ENCODE assay signal across 29 mouse cellular contexts in genomic region chr9:52280556-52280955, GRCm38 (mm10).
DNase-seq lines count a peak whose midpoint lies in the region; ATAC-seq and TF ChIP-seq lines count a peak whose summit lies in the region.
"Had no signal": no experiment of that assay in that cellular context is flagged by ENCODE, and none has a peak within 500 bp of the region (broad histone marks: within the 10 kb centered on the region; RNA-seq: fewer than 3 reads in every experiment).

No protein-coding gene starts in this region.

- H3K4me1 ChIP-seq in heart, embryonic 12.5 days (replicated peaks): peaks cover 21% of the 10 kb centered on the region
- H3K4me1 ChIP-seq in heart, embryonic 11.5 days (ENCODE audit: control insufficient read depth, insufficient read depth, low read length): peaks cover 17% of the 10 kb centered on the region
- H3K4me1 ChIP-seq in lung, adult 2 months (ENCODE audit: control insufficient read depth, insufficient read depth, low read length): no peaks in the 10 kb centered on the region; the same call in 1 of the 2 replicates
- no peaks in the 10 kb centered on the region for H3K4me1 ChIP-seq in lung, postnatal 0 days (ENCODE audit: insufficient read depth, low read depth, low read length)
- H3K4me1 ChIP-seq in kidney, embryonic 14.5 days (ENCODE audit: control insufficient read depth, insufficient read depth, low read length): no peaks in the 10 kb centered on the region
- peaks cover 25% of the 10 kb centered on the region for H3K4me1 ChIP-seq in hindbrain, embryonic 10.5 days (replicated peaks)
- H3K4me1 ChIP-seq: stomach, embryonic 15.5 days had no signal

- no peaks in the 10 kb centered on the region for H3K27me3 ChIP-seq in heart, embryonic 12.5 days (replicated peaks)
- H3K27me3 ChIP-seq in heart, embryonic 11.5 days (ENCODE audit: control insufficient read depth, insufficient read depth, low read length): no peaks in the 10 kb centered on the region
- no peaks in the 10 kb centered on the region for H3K27me3 ChIP-seq in lung, postnatal 0 days (replicated peaks; ENCODE audit: insufficient read depth, low read length)
- H3K27me3 ChIP-seq in myocyte (ENCODE audit: control insufficient read depth, insufficient read depth, insufficient read length): no peaks in the 10 kb centered on the region
- H3K27me3 ChIP-seq in kidney, embryonic 14.5 days (ENCODE audit: control insufficient read depth, insufficient read depth, low read length): no peaks in the 10 kb centered on the region
- H3K27me3 ChIP-seq in hindbrain, embryonic 10.5 days (ENCODE audit: insufficient read depth, poor library complexity, severe bottlenecking): no peaks in the 10 kb centered on the region
- H3K27me3 ChIP-seq: forebrain, embryonic 15.5 days; hindbrain, embryonic 12.5 days; midbrain, embryonic 13.5 days; Patski; stomach, embryonic 15.5 days had no signal

- H3K9ac ChIP-seq in heart, embryonic 12.5 days: no peak overlapping the region
- no peak overlapping the region for H3K9ac ChIP-seq in heart, embryonic 11.5 days (ENCODE audit: low read depth, low read length)
- no peak overlapping the region for H3K9ac ChIP-seq in lung, postnatal 0 days (replicated peaks; ENCODE audit: low read depth)
- no peak overlapping the region for H3K9ac ChIP-seq in kidney, embryonic 14.5 days (ENCODE audit: low read depth, low read length)
- H3K9ac ChIP-seq: embryonic facial prominence, embryonic 13.5 days; forebrain, embryonic 15.5 days; hindbrain, embryonic 12.5 days; liver, embryonic 14.5 days; midbrain, embryonic 13.5 days; stomach, embryonic 15.5 days had no signal

- no peak overlapping the region for H3K4me3 ChIP-seq in heart, embryonic 12.5 days
- no peak overlapping the region for H3K4me3 ChIP-seq in heart, embryonic 11.5 days (ENCODE audit: low read depth, low read length)
- no peak overlapping the region for H3K4me3 ChIP-seq in lung, adult 2 months (replicated peaks; ENCODE audit: extremely low read depth, low read depth, low read length)
- H3K4me3 ChIP-seq in lung, postnatal 0 days (ENCODE audit: low read depth, low read length): no peak overlapping the region
- no peak overlapping the region for H3K4me3 ChIP-seq in myocyte
- no peak overlapping the region for H3K4me3 ChIP-seq in kidney, embryonic 14.5 days (ENCODE audit: low read length)
- no peak overlapping the region for H3K4me3 ChIP-seq in hindbrain, embryonic 10.5 days
- H3K4me3 ChIP-seq: embryonic facial prominence, embryonic 13.5 days; forebrain, embryonic 10.5 days; forebrain, embryonic 15.5 days; hindbrain, embryonic 12.5 days; midbrain, embryonic 13.5 days; stomach, embryonic 15.5 days had no signal

- WGBS in heart, embryonic 12.5 days: 65% methylated on average over 3 of the region's 3 CpGs
- 73% methylated on average over 3 of the region's 3 CpGs for WGBS in heart, embryonic 11.5 days (ENCODE audit: insufficient replicate concordance)
- WGBS in lung, adult 2 months: 74% methylated on average over 3 of the region's 3 CpGs
- 62% methylated on average over 3 of the region's 3 CpGs for WGBS in lung, postnatal 0 days
- 95% methylated on average over 3 of the region's 3 CpGs for WGBS in kidney, embryonic 14.5 days
- 90% methylated on average over 3 of the region's 3 CpGs for WGBS in hindbrain, embryonic 10.5 days

- no peaks in the 10 kb centered on the region for H3K79me2 ChIP-seq in myocyte (ENCODE audit: control insufficient read depth, insufficient read depth)

- H3ac ChIP-seq in myocyte (ENCODE audit: control insufficient read depth, insufficient read length): no peak overlapping the region

- TF ChIP-seq CTCF in lung, adult 2 months (IDR thresholded peaks at IDR 0.05; ENCODE audit: insufficient read depth, low read length): no peak
- no peak for TF ChIP-seq CTCF in lung, postnatal 0 days (IDR thresholded peaks at IDR 0.05)

- peak; percentile 76 for TF ChIP-seq EP300 in lung, postnatal 0 days (IDR thresholded peaks at IDR 0.05)

- no peak for ATAC-seq in heart, embryonic 12.5 days (ENCODE audit: insufficient number of reproducible peaks, low FRiP score)
- no peak for ATAC-seq in heart, embryonic 11.5 days (replicated peaks; ENCODE audit: insufficient number of reproducible peaks, low FRiP score, low TSS enrichment)
- ATAC-seq in lung, postnatal 0 days: peak; percentile 63
- no peak for ATAC-seq in kidney, embryonic 14.5 days (ENCODE audit: low FRiP score, low TSS enrichment)
- ATAC-seq: forebrain, embryonic 15.5 days; intestine, embryonic 16.5 days; midbrain, embryonic 13.5 days; Patski had no signal

- no peaks in the 10 kb centered on the region for H3K36me3 ChIP-seq in heart, embryonic 12.5 days
- H3K36me3 ChIP-seq in heart, embryonic 11.5 days (ENCODE audit: control insufficient read depth, insufficient read depth, low read length): no peaks in the 10 kb centered on the region
- H3K36me3 ChIP-seq in lung, postnatal 0 days (ENCODE audit: insufficient read depth, low read length): no peaks in the 10 kb centered on the region
- no peaks in the 10 kb centered on the region for H3K36me3 ChIP-seq in myocyte (ENCODE audit: control insufficient read depth, insufficient read depth)
- no peaks in the 10 kb centered on the region for H3K36me3 ChIP-seq in kidney, embryonic 14.5 days (ENCODE audit: control insufficient read depth, insufficient read depth, low read length)
- no peaks in the 10 kb centered on the region for H3K36me3 ChIP-seq in hindbrain, embryonic 10.5 days
- H3K36me3 ChIP-seq: embryonic facial prominence, embryonic 13.5 days; forebrain, embryonic 10.5 days; forebrain, embryonic 15.5 days; G1E; hindbrain, embryonic 12.5 days; midbrain, embryonic 13.5 days; stomach, embryonic 15.5 days had no signal

- DNase-seq in lung, adult 18-20 months: peak; percentile 11 to 34
- no peak for DNase-seq in lung, adult 2 months
- DNase-seq in lung, postnatal 0 days (ENCODE audit: low spot score): peak; percentile 71
- no peak for DNase-seq in hindbrain, embryonic 10.5 days (ENCODE audit: low spot score)
- DNase-seq: adrenal gland, postnatal 10 days; cerebellum, adult 11-12 months; cerebellum, adult 9-11 months; embryo, embryonic 11 days; gastrocnemius, postnatal 25 days; kidney, adult 8-10 months; kidney, postnatal 14 days; layer of hippocampus, adult 9-11 months; liver; thymus, postnatal 14 days had no signal

- H3K27ac ChIP-seq in heart, embryonic 12.5 days (ENCODE audit: poor library complexity, severe bottlenecking): peak overlapping the region; percentile 67
- H3K27ac ChIP-seq in heart, embryonic 11.5 days (ENCODE audit: low read depth, low read length): no peak overlapping the region; the same call in 1 of the 2 replicates
- no peak overlapping the region for H3K27ac ChIP-seq in lung, postnatal 0 days (ENCODE audit: low read length)
- H3K27ac ChIP-seq in kidney, embryonic 14.5 days (ENCODE audit: low read depth, low read length): no peak overlapping the region
- H3K27ac ChIP-seq in hindbrain, embryonic 10.5 days: no peak overlapping the region
- H3K27ac ChIP-seq: embryonic facial prominence, embryonic 13.5 days; forebrain, embryonic 10.5 days; forebrain, embryonic 15.5 days; hindbrain, embryonic 12.5 days; hindbrain, postnatal 0 days; liver, embryonic 14.5 days; midbrain, embryonic 13.5 days; stomach, embryonic 15.5 days had no signal

- no peak for TF ChIP-seq POLR2A in lung, adult 2 months (IDR thresholded peaks at IDR 0.05; ENCODE audit: borderline replicate concordance, extremely low read depth, low read depth, low read length)
- no peak for TF ChIP-seq POLR2A in myocyte (IDR thresholded peaks at IDR 0.05; ENCODE audit: insufficient read length, low read depth)

- 0 out of 2 replicates have a peak overlapping the region, but pooled peaks have one; percentile 33 for H3K4me2 ChIP-seq in heart, embryonic 12.5 days
- no peak overlapping the region for H3K4me2 ChIP-seq in heart, embryonic 11.5 days
- peak overlapping the region; percentile 6; the same call in 1 of the 2 replicates for H3K4me2 ChIP-seq in lung, postnatal 0 days (replicated peaks; ENCODE audit: low read depth, low read length)
- peak overlapping the region; percentile 45 for H3K4me2 ChIP-seq in myocyte (ENCODE audit: low read depth)
- H3K4me2 ChIP-seq in kidney, embryonic 14.5 days (replicated peaks; ENCODE audit: low read depth, low read length): no peak overlapping the region
- H3K4me2 ChIP-seq: embryonic facial prominence, embryonic 13.5 days; forebrain, embryonic 15.5 days; hindbrain, embryonic 12.5 days; midbrain, embryonic 13.5 days; stomach, embryonic 15.5 days had no signal

- no peaks in the 10 kb centered on the region for H3K9me3 ChIP-seq in heart, embryonic 12.5 days (replicated peaks)
- no peaks in the 10 kb centered on the region for H3K9me3 ChIP-seq in heart, embryonic 11.5 days (replicated peaks; ENCODE audit: control insufficient read depth, low read length)
- H3K9me3 ChIP-seq in lung, postnatal 0 days (ENCODE audit: low read length): no peaks in the 10 kb centered on the region
- H3K9me3 ChIP-seq in kidney, embryonic 14.5 days (ENCODE audit: control insufficient read depth, low read length): no peaks in the 10 kb centered on the region
- no peaks in the 10 kb centered on the region for H3K9me3 ChIP-seq in hindbrain, embryonic 10.5 days
- H3K9me3 ChIP-seq: embryonic facial prominence, embryonic 13.5 days; forebrain, embryonic 10.5 days; forebrain, embryonic 15.5 days; G1E; hindbrain, embryonic 12.5 days; midbrain, embryonic 13.5 days; stomach, embryonic 15.5 days had no signal

TF ChIP-seq in myocyte, 11 proteins besides CTCF, POLR2A, EP300 and RAD21:
- TF ChIP-seq MAX (IDR thresholded peaks at IDR 0.05; ENCODE audit: low read depth) (no peak), SRF (IDR thresholded peaks at IDR 0.05; ENCODE audit: control insufficient read depth, insufficient read length, low read depth) (no peak), TCF3 (IDR thresholded peaks at IDR 0.05; ENCODE audit: insufficient read length, low read depth) (no peak), USF1 (IDR thresholded peaks at IDR 0.05; ENCODE audit: low read depth) (no peak), E2F4 (IDR thresholded peaks at IDR 0.05; ENCODE audit: insufficient read depth) (no peak), CEBPB (IDR thresholded peaks at IDR 0.05; ENCODE audit: insufficient read depth, poor library complexity, severe bottlenecking) (no peak), MYOD1 (IDR thresholded peaks at IDR 0.05; ENCODE audit: control insufficient read depth in 1 of 3, insufficient read length in 2 of 3, low read depth in 2 of 3) (no peak), TCF12 (IDR thresholded peaks at IDR 0.05; ENCODE audit: insufficient read depth, poor library complexity, severe bottlenecking) (no peak), REST (IDR thresholded peaks at IDR 0.05; ENCODE audit: insufficient read depth, insufficient read length) (no peak), MYOG (IDR thresholded peaks at IDR 0.05; ENCODE audit: control insufficient read depth in 1 of 3, insufficient read depth in 1 of 3, insufficient read length in 2 of 3, low read depth in 2 of 3) (no peak), POLR2AphosphoS2 (IDR thresholded peaks at IDR 0.05; ENCODE audit: insufficient read length, low read depth) (no peak)

Comparison
In these comparisons a context has a peak if more than half of its experiments do, and no peak if none do; other contexts are left out.
1. H3K4me2 ChIP-seq: peak in heart, embryonic 12.5 days (single experiment), lung, postnatal 0 days (single experiment) and myocyte (single experiment); none in heart, embryonic 11.5 days (single experiment) and kidney, embryonic 14.5 days (single experiment).
2. DNase-seq: peak in lung, adult 18-20 months (2 of 2) and lung, postnatal 0 days (single experiment); none in lung, adult 2 months (single experiment) and hindbrain, embryonic 10.5 days (single experiment).